Mouse (Mus musculus) forebrain, embryonic 12.5 days (tissue): ENCODE measurements around the gene Pgm3. TPM values are rescaled to one million over a fixed set of nuclear protein-coding genes. Genes with fewer than 3 reads are reported as not detected.

Experiments
- polyA plus RNA-seq: library from polyadenylated mRNA; unstranded; fragments of >200 nt; fragmentation: Nextera tagmentation; extraction: Ambion mirVana; gene quantifications from 2 replicates; pipeline ENCODE4 v1.2.1, GENCODE M21; 2016

Pgm3 gene
- polyA plus RNA-seq, 1 experiment from 2014 or later, result 36.6 TPM

Other genes starting within 250 kb of the Pgm3 start
- gene Ube2cbp, start 106.9 kb downstream of the Pgm3 start, polyA plus RNA-seq, result 6.2 and 6.9 TPM in 2 replicates
- 21.2 and 21.7 TPM in 2 replicates for gene Dop1a, start 104.7 kb downstream of the Pgm3 start, polyA plus RNA-seq
- gene Rwdd2a, start 149 bp upstream of the Pgm3 start, polyA plus RNA-seq, result 4.9 and 6.2 TPM in 2 replicates
- gene Me1, start 124.1 kb upstream of the Pgm3 start, polyA plus RNA-seq, result 11.4 and 11.6 TPM in 2 replicates
- 1.7 and 1.8 TPM in 2 replicates for gene Prss35, start 171.8 kb upstream of the Pgm3 start, polyA plus RNA-seq